Mouse (Mus musculus): ENCODE results near the gene Hoxc12.

Gene Hoxc12

GRCm38 (mm10) chr15:102936279-102936972 lies at the start of gene Hoxc12:
TSS of gene Hoxc12 (plus strand) at chr15:102936757.
- no peak for DNase-seq (ENCODE audit: low read depth)

- DNase-seq (ENCODE audit: low read depth) = no peak
These were observed 41.4 kb upstream of the Hoxc12 start for GRCm38 (mm10) chr15:102895115-102895514.

- no peak for DNase-seq (ENCODE audit: low read depth)
These were observed 31.6 kb upstream of the Hoxc12 start for GRCm38 (mm10) chr15:102904946-102905345.

GRCm38 (mm10) chr15:102909536-102909935 lies 27.0 kb upstream of the Hoxc12 start:
- no peak for DNase-seq (ENCODE audit: low read depth)

- no peak for DNase-seq (ENCODE audit: low read depth)
These were observed 26.5 kb upstream of the Hoxc12 start for GRCm38 (mm10) chr15:102910038-102910437.

- no peak for DNase-seq (ENCODE audit: low read depth)
These were observed 26.0 kb upstream of the Hoxc12 start for GRCm38 (mm10) chr15:102910496-102911095.

GRCm38 (mm10) chr15:102913038-102913585 lies 23.4 kb upstream of the Hoxc12 start:
- no peak for DNase-seq (ENCODE audit: low read depth)

- no peak for DNase-seq (ENCODE audit: low read depth)
These were observed 18.5 kb upstream of the Hoxc12 start for GRCm38 (mm10) chr15:102917972-102918572.

GRCm38 (mm10) chr15:102918611-102919265 lies 17.8 kb upstream of the Hoxc12 start:
- no peak for DNase-seq (ENCODE audit: low read depth)

GRCm38 (mm10) chr15:102919336-102920180 lies 17.0 kb upstream of the Hoxc12 start:
- DNase-seq (ENCODE audit: low read depth) = no peak

GRCm38 (mm10) chr15:102920619-102921018 lies 15.9 kb upstream of the Hoxc12 start:
- no peak for DNase-seq (ENCODE audit: low read depth)

- DNase-seq (ENCODE audit: low read depth) = no peak
These were observed 15.2 kb upstream of the Hoxc12 start, which contains the start of gene Hoxc13 for GRCm38 (mm10) chr15:102921053-102922011. TSS of gene Hoxc13 (plus strand) at chr15:102921103.

GRCm38 (mm10) chr15:102922012-102922362 lies 14.6 kb upstream of the Hoxc12 start:
- no peak for DNase-seq (ENCODE audit: low read depth)

GRCm38 (mm10) chr15:102922636-102923500 lies 13.7 kb upstream of the Hoxc12 start:
- DNase-seq (ENCODE audit: low read depth) = no peak

- DNase-seq (ENCODE audit: low read depth) = no peak
These were observed 9.4 kb upstream of the Hoxc12 start for GRCm38 (mm10) chr15:102927032-102927645.

GRCm38 (mm10) chr15:102931706-102932358 lies 4.7 kb upstream of the Hoxc12 start:
- no peak for DNase-seq (ENCODE audit: low read depth)

GRCm38 (mm10) chr15:102934438-102934837 lies 2.1 kb upstream of the Hoxc12 start:
- no peak for DNase-seq (ENCODE audit: low read depth)

GRCm38 (mm10) chr15:102934897-102935296 lies 1.7 kb upstream of the Hoxc12 start:
- DNase-seq (ENCODE audit: low read depth) = no peak
